Mouse (Mus musculus) lung, postnatal 4 days (tissue): ENCODE results near the gene Rpl9-ps6.

Source experiments
- DNase-seq, 2 experiments: peaks; one replicate each; pipeline ENCODE4 v3.0.0; 2021

Gene Rpl9-ps6

GRCm38 (mm10) chr19:32466478-32466877, at the start of gene Rpl9-ps6:
Gene Rpl9-ps6 (minus strand): TSS chr19:32466578.
- no peak for DNase-seq

GRCm38 (mm10) chr19:32512518-32512917, 46.1 kb upstream of the Rpl9-ps6 start:
- no peak for DNase-seq

- DNase-seq = no peak
Measured at GRCm38 (mm10) chr19:32510962-32511361, 44.6 kb upstream of the Rpl9-ps6 start.

GRCm38 (mm10) chr19:32510267-32510666, 43.9 kb upstream of the Rpl9-ps6 start:
- DNase-seq = no peak

GRCm38 (mm10) chr19:32507526-32507925, 41.1 kb upstream of the Rpl9-ps6 start:
- DNase-seq = peak in 1 of 2 experiments; percentile 38

GRCm38 (mm10) chr19:32507100-32507499, 40.7 kb upstream of the Rpl9-ps6 start:
- DNase-seq = no peak

GRCm38 (mm10) chr19:32506514-32506913, 40.1 kb upstream of the Rpl9-ps6 start:
- no peak for DNase-seq

- DNase-seq = no peak
Measured at GRCm38 (mm10) chr19:32506081-32506480, 39.7 kb upstream of the Rpl9-ps6 start.

GRCm38 (mm10) chr19:32501414-32501813, 35.0 kb upstream of the Rpl9-ps6 start:
- DNase-seq = no peak

GRCm38 (mm10) chr19:32498002-32498401, 31.6 kb upstream of the Rpl9-ps6 start:
- no peak for DNase-seq

- DNase-seq = no peak
Measured at GRCm38 (mm10) chr19:32497411-32497810, 31.0 kb upstream of the Rpl9-ps6 start.

- no peak for DNase-seq
Measured at GRCm38 (mm10) chr19:32495034-32495433, 28.7 kb upstream of the Rpl9-ps6 start.

- DNase-seq = no peak
Measured at GRCm38 (mm10) chr19:32494611-32495010, 28.2 kb upstream of the Rpl9-ps6 start.

GRCm38 (mm10) chr19:32493471-32493870, 27.1 kb upstream of the Rpl9-ps6 start:
- no peak for DNase-seq

GRCm38 (mm10) chr19:32492981-32493380, 26.6 kb upstream of the Rpl9-ps6 start:
- no peak for DNase-seq

GRCm38 (mm10) chr19:32492339-32492738, 26.0 kb upstream of the Rpl9-ps6 start:
- no peak for DNase-seq

- no peak for DNase-seq
Measured at GRCm38 (mm10) chr19:32490976-32491375, 24.6 kb upstream of the Rpl9-ps6 start.

- no peak for DNase-seq
Measured at GRCm38 (mm10) chr19:32489166-32489895, 23.0 kb upstream of the Rpl9-ps6 start.

- no peak for DNase-seq
Measured at GRCm38 (mm10) chr19:32487595-32488255, 21.3 kb upstream of the Rpl9-ps6 start.

GRCm38 (mm10) chr19:32486106-32486724, 19.8 kb upstream of the Rpl9-ps6 start:
- peak; percentile 76 to 82 for DNase-seq

GRCm38 (mm10) chr19:32485681-32486105, 19.3 kb upstream of the Rpl9-ps6 start, which contains the start of gene Minpp1:
Gene Minpp1 (plus strand): TSS chr19:32485769.
- peak; percentile 89 to 91 for DNase-seq

- DNase-seq = no peak
Measured at GRCm38 (mm10) chr19:32484941-32485660, 18.7 kb upstream of the Rpl9-ps6 start.

GRCm38 (mm10) chr19:32481511-32481910, 15.1 kb upstream of the Rpl9-ps6 start:
- no peak for DNase-seq
